Mouse (Mus musculus): ENCODE data around the gene Cmtm2a.
"Not testable (repeated sequence)": the region's sequence is repeated elsewhere in the genome, so short reads cannot be mapped to it uniquely, and the experiment has no call there.

The Cmtm2a gene

GRCm38 (mm10) chr8:104293081-104293480, at the start of gene Cmtm2a:
Cmtm2a (minus strand) TSS chr8:104293181.
- not testable (repeated sequence) for DNase-seq (ENCODE audit: low spot score)

- no peak for DNase-seq (ENCODE audit: low spot score)
Measured at GRCm38 (mm10) chr8:104342426-104342825, 49.4 kb upstream of the Cmtm2a start.

- DNase-seq (ENCODE audit: low spot score) = no peak
Measured at GRCm38 (mm10) chr8:104341678-104342077, 48.7 kb upstream of the Cmtm2a start.

- DNase-seq (ENCODE audit: low spot score) = peak; percentile 56
Measured at GRCm38 (mm10) chr8:104341106-104341561, 48.2 kb upstream of the Cmtm2a start.

GRCm38 (mm10) chr8:104340233-104341105, 47.5 kb upstream of the Cmtm2a start:
- peak; percentile 70 for DNase-seq (ENCODE audit: low spot score)

- no peak for DNase-seq (ENCODE audit: low spot score)
Measured at GRCm38 (mm10) chr8:104339983-104340232, 46.9 kb upstream of the Cmtm2a start.

GRCm38 (mm10) chr8:104339229-104339982, 46.4 kb upstream of the Cmtm2a start, which contains the start of gene Cmtm3:
Cmtm3 (plus strand) TSS chr8:104339410.
- no peak for DNase-seq (ENCODE audit: low spot score)

- no peak for DNase-seq (ENCODE audit: low spot score)
Measured at GRCm38 (mm10) chr8:104337890-104338289, 44.9 kb upstream of the Cmtm2a start.

GRCm38 (mm10) chr8:104336806-104337205, 43.8 kb upstream of the Cmtm2a start:
- DNase-seq (ENCODE audit: low spot score) = no peak

- no peak for DNase-seq (ENCODE audit: low spot score)
Measured at GRCm38 (mm10) chr8:104334196-104334595, 41.2 kb upstream of the Cmtm2a start.

- no peak for DNase-seq (ENCODE audit: low spot score)
Measured at GRCm38 (mm10) chr8:104333786-104334185, 40.8 kb upstream of the Cmtm2a start.

- DNase-seq (ENCODE audit: low spot score) = no peak
Measured at GRCm38 (mm10) chr8:104332665-104333631, 40.0 kb upstream of the Cmtm2a start.

- DNase-seq (ENCODE audit: low spot score) = not testable (repeated sequence)
Measured at GRCm38 (mm10) chr8:104321930-104322329, 28.9 kb upstream of the Cmtm2a start, which contains the start of gene Cmtm2b. Cmtm2b (plus strand) TSS chr8:104322230.

GRCm38 (mm10) chr8:104321267-104321666, 28.3 kb upstream of the Cmtm2a start, which contains the start of gene Gm11020:
Gm11020 (plus strand) TSS chr8:104321567.
- DNase-seq (ENCODE audit: low spot score) = not testable (repeated sequence)

GRCm38 (mm10) chr8:104313311-104313710, 20.3 kb upstream of the Cmtm2a start:
- DNase-seq (ENCODE audit: low spot score) = no peak

GRCm38 (mm10) chr8:104312023-104312422, 19.0 kb upstream of the Cmtm2a start:
- not testable (repeated sequence) for DNase-seq (ENCODE audit: low spot score)

- DNase-seq (ENCODE audit: low spot score) = not testable (repeated sequence)
Measured at GRCm38 (mm10) chr8:104309441-104310155, 16.6 kb upstream of the Cmtm2a start, which contains the start of the genes Gm45711 and Cmtm1. Gm45711 (minus strand) TSS chr8:104310081. Cmtm1 (minus strand) TSS chr8:104310145.

- not testable (repeated sequence) for DNase-seq (ENCODE audit: low spot score)
Measured at GRCm38 (mm10) chr8:104308341-104308740, 15.4 kb upstream of the Cmtm2a start.

- no peak for DNase-seq (ENCODE audit: low spot score)
Measured at GRCm38 (mm10) chr8:104304962-104305361, 12.0 kb upstream of the Cmtm2a start.

GRCm38 (mm10) chr8:104302536-104302935, 9.6 kb upstream of the Cmtm2a start:
- not testable (repeated sequence) for DNase-seq (ENCODE audit: low spot score)

GRCm38 (mm10) chr8:104301577-104301976, 8.6 kb upstream of the Cmtm2a start:
- not testable (repeated sequence) for DNase-seq (ENCODE audit: low spot score)
